Mouse (Mus musculus) CH12.LX (cell line): ENCODE data around the gene Ccr10.
A peak's percentile ranks its signal among the peaks of the same experiment; 100 is the strongest.

Experiments used
- CTCF ChIP-seq, 2 experiments: IDR thresholded peaks in 1 of 2; conservative IDR thresholded peaks in 1 of 2; 2 replicates each; pipeline ENCODE4 v1.5.1; 2011 to 2012; ENCODE audit warnings: low read depth in 2 of 2, low read length in 2 of 2, improper control_type of control experiment in 1 of 2, inconsistent platforms in 1 of 2, mild to moderate bottlenecking in 1 of 2, moderate library complexity in 1 of 2
- EP300 ChIP-seq: IDR thresholded peaks from 2 replicates; pipeline ENCODE4 v1.6.1; 2011; ENCODE audit warnings: low read length, improper control_type of control experiment
- ETS1 ChIP-seq: conservative IDR thresholded peaks from 2 replicates; pipeline ENCODE4 v1.6.1; 2012; ENCODE audit warnings: low read depth, mild to moderate bottlenecking, inconsistent platforms, low read length, improper control_type of control experiment, moderate library complexity
- GABPA ChIP-seq: IDR thresholded peaks from 2 replicates; pipeline ENCODE4 v1.6.1; 2012; ENCODE audit warnings: low read depth, low read length, improper control_type of control experiment, inconsistent platforms; ENCODE audit not compliant: insufficient replicate concordance
- HCFC1 ChIP-seq: IDR thresholded peaks from 2 replicates; pipeline ENCODE4 v1.6.1; 2012; ENCODE audit warnings: low read depth, mild to moderate bottlenecking, inconsistent platforms, low read length, improper control_type of control experiment
- MAFK ChIP-seq: IDR thresholded peaks from 2 replicates; pipeline ENCODE4 v1.6.1; 2011; ENCODE audit warnings: low read length, improper control_type of control experiment; ENCODE audit not compliant: insufficient replicate concordance
- MAZ ChIP-seq: IDR thresholded peaks from 2 replicates; pipeline ENCODE4 v1.6.1; 2012; ENCODE audit warnings: low read depth, mild to moderate bottlenecking, inconsistent platforms, low read length, improper control_type of control experiment, moderate library complexity
- NELFE ChIP-seq: IDR thresholded peaks from 2 replicates; pipeline ENCODE4 v1.6.1; 2011; ENCODE audit warnings: low read depth, low read length, improper control_type of control experiment
- POLR2A ChIP-seq: IDR thresholded peaks from 2 replicates; pipeline ENCODE4 v1.6.1; 2011; ENCODE audit warnings: low read depth, mild to moderate bottlenecking, improper control_type of control experiment, low read length
- TBP ChIP-seq: conservative IDR thresholded peaks from 2 replicates; pipeline ENCODE4 v1.6.1; 2011; ENCODE audit warnings: low read depth, low read length, improper control_type of control experiment
- UBTF ChIP-seq: IDR thresholded peaks from 2 replicates; pipeline ENCODE4 v1.6.1; 2012; ENCODE audit warnings: low read depth, mild to moderate bottlenecking, inconsistent platforms, low read length, improper control_type of control experiment, moderate library complexity
- USF1 ChIP-seq: IDR thresholded peaks from 2 replicates; pipeline ENCODE4 v1.6.1; 2014; ENCODE audit warnings: low read depth, mild to moderate bottlenecking, inconsistent platforms, low read length, improper control_type of control experiment
- ZC3H11A ChIP-seq: IDR thresholded peaks from 2 replicates; pipeline ENCODE4 v1.6.1; 2012; ENCODE audit warnings: low read depth, mild to moderate bottlenecking, inconsistent platforms, low read length, improper control_type of control experiment
- ZKSCAN1 ChIP-seq: IDR thresholded peaks from 2 replicates; pipeline ENCODE4 v1.6.1; 2012; ENCODE audit warnings: low read depth, inconsistent platforms, low read length, improper control_type of control experiment, borderline replicate concordance

GRCm38 (mm10) chr11:101143338-101144225 lies 31.7 kb downstream of the Ccr10 start:
- TF ChIP-seq CTCF (conservative IDR thresholded peaks at IDR 0.05 in 1 of 2, IDR thresholded peaks at IDR 0.05 in 1 of 2; ENCODE audit: low read depth in 2 of 2, low read length in 2 of 2) (no peak), NELFE (no peak; the same call in 1 of the 2 replicates), USF1 (no peak), POLR2A (peak; percentile 57), EP300 (peak; percentile 35; the same call in 1 of the 2 replicates), MAFK (no peak), MAZ (0 out of 2 replicates have a peak, but pooled peaks have one; percentile 61), ZC3H11A (no peak), ZKSCAN1 (no peak), TBP (peak; percentile 42), ETS1 (peak; percentile 71), UBTF (0 out of 2 replicates have a peak, but pooled peaks have one; percentile 38), GABPA (no peak), HCFC1 (no peak; the same call in 1 of the 2 replicates)
